ENCODE assay signal across 8 mouse cellular contexts in the genomic region with DNA sequence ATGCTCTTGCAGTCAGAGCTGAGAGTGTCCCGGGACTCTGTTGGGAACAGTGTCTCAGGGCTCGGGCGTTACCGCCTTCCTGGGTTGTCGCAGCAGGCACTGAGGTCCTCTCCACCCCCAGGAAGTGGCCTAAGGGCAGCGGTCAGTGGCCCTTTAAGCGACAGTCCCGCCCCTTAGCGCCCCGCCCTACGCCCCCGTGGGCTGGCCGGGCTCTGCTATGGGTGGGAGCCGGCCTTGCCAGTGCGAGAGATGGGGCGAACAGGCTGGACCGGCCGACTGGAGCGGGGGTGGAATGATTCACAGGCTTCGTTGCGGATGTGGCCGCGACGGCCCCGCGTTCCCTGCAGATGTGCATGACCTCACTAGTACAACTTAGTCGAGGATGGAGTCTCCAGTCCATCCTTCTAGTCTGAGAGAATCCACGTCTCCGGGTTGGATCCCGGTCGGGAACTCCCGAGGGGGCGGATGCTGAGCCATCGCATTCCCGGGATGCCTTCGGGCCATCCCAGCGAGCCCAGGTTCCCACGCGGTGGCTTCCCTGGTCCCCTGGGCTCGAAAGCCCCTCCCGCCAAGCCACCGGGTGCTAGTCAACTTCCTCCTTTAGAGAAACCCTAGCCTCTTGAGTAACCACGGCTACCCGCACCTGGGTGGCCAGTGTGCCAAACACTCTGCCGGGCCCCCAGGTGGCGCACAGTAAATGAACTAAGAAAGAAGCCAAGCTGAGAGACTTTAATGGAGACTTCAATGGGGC. TPM values are rescaled to one million over a fixed set of nuclear protein-coding genes. Genes with fewer than 3 reads are reported as not detected.
DNase-seq lines count a peak whose midpoint lies in the region; ATAC-seq and TF ChIP-seq lines count a peak whose summit lies in the region.

TSS of gene Kctd11 (minus strand) at position 554 of the 751 bp plus-strand sequence.

- peak; percentile 72 for ATAC-seq in Patski
- ATAC-seq in hindbrain, embryonic 11.5 days (ENCODE audit: low FRiP score): peak; percentile 73

- in situ Hi-C loops in Patski (cut with MboI; ENCODE audit: low pct_unique_long_range_greater_than_20kb): no loop called here

- no peaks in the 10 kb centered on the region for H3K27me3 ChIP-seq in Patski
- H3K27me3 ChIP-seq in hindbrain, embryonic 11.5 days (ENCODE audit: control insufficient read depth, insufficient read depth, low read length): no peaks in the 10 kb centered on the region

- peak within 1 kb of the TSS; percentile 46 for H3K4me3 ChIP-seq in hindbrain, embryonic 11.5 days (ENCODE audit: low read depth, low read length)

- peak; percentile 68 for DNase-seq in Patski (ENCODE audit: low read depth, low spot score)
- peak; percentile 83 to 88 for DNase-seq in cerebellum, postnatal 25 days
- peak; percentile 46 to 57 for DNase-seq in frontal cortex, postnatal 14 days (ENCODE audit: low spot score in 2 of 2)
- DNase-seq in hindbrain, embryonic 11.5 days (ENCODE audit: low spot score): peak; percentile 80
- peak; percentile 49 to 56 for DNase-seq in layer of hippocampus, postnatal 25 days (ENCODE audit: extremely low spot score in 1 of 2, low spot score in 1 of 2)
- DNase-seq in lung, postnatal 36 days: peak; percentile 96
- DNase-seq in retina, embryonic 14.5 days (ENCODE audit: low spot score): peak; percentile 81
- peak; percentile 65 to 79 for DNase-seq in thymus, postnatal 36 days

- CTCF ChIA-PET in Patski (lab: Charles Lee): interaction anchor here (1.0 to 1.6 kb wide), 5 partner anchors 19 to 72 kb away, joined by 3 to 5 read pairs (median 3); partner anchors contain the start of gene Ybx2

- peak within 1 kb of the TSS; percentile 68 for H3K4me2 ChIP-seq in hindbrain, embryonic 11.5 days (replicated peaks; ENCODE audit: low read depth, low read length)

- H3K4me1 ChIP-seq in hindbrain, embryonic 11.5 days (replicated peaks; ENCODE audit: control insufficient read depth, insufficient read depth, low read length): no peaks in the 10 kb centered on the region; the same call in none of the 2 replicates

- POLR2A ChIA-PET in Patski (lab: Charles Lee): interaction anchor here (0.7 to 2.9 kb wide), 2 partner anchors 20 to 40 kb away, joined by 3 to 16 read pairs; partner anchors contain the start of genes 2810408A11Rik, Eif5a and Neurl4

- no peaks in the 10 kb centered on the region for H3K9me3 ChIP-seq in hindbrain, embryonic 11.5 days (ENCODE audit: control insufficient read depth, low read length)

- no peaks in the 10 kb centered on the region for H3K36me3 ChIP-seq in hindbrain, embryonic 11.5 days (ENCODE audit: control insufficient read depth, insufficient read depth, low read length)

- peak within 1 kb of the TSS; percentile 67 for H3K27ac ChIP-seq in hindbrain, embryonic 11.5 days (ENCODE audit: low read depth, low read length)

- peak within 1 kb of the TSS; percentile 61 for H3K9ac ChIP-seq in hindbrain, embryonic 11.5 days (ENCODE audit: low read depth, low read length)

- under 1% methylated on average over 45 of the region's 46 CpGs for WGBS in hindbrain, embryonic 11.5 days

- no peak for TF ChIP-seq CTCF in Patski (IDR thresholded peaks at IDR 0.05)

RNA-seq across cellular contexts. Expression of gene Kctd11, which starts in this region (rescaled TPM):
- polyA plus RNA-seq in Patski (2021): 8.4 TPM
- polyA plus RNA-seq in hindbrain, embryonic 11.5 days (2014; fragmentation: Nextera tagmentation; extraction: Ambion mirVana): 2.3 and 2.4 TPM in 2 replicates
- total RNA-seq in layer of hippocampus, postnatal 25 days (2021): 1 to 10 TPM; 1.2 to 1.3 TPM

Comparison
In these comparisons a context has a peak if more than half of its experiments do, and no peak if none do; other contexts are left out.
1. Peak in every context shown above with its lines: DNase-seq, ATAC-seq, H3K4me3 ChIP-seq and H3K27ac ChIP-seq.